Mouse (Mus musculus) left cerebral cortex, postnatal 10 days (tissue): ENCODE measurements at regions not wholly inside any gene's neighbourhood (a gene's known extent, or its start where the extent isn't known, plus 50 kb on each side); places are given as distances from the start of the nearest gene placed in this dataset.

Experiments
- DNase-seq, 2 experiments: peaks; one replicate each; pipeline ENCODE4 v3.0.0; 2021 to 2022; ENCODE audit warnings: low spot score in 2 of 2, mixed read lengths in 1 of 2; ENCODE audit errors: extremely low spot score in 1 of 2
- intact Hi-C: fragments of 180-260 bp; cut with DNase I; formaldehyde crosslinking; loops from one replicate; pipeline ENCODE4 v1.15.1; 2025

DNA sequence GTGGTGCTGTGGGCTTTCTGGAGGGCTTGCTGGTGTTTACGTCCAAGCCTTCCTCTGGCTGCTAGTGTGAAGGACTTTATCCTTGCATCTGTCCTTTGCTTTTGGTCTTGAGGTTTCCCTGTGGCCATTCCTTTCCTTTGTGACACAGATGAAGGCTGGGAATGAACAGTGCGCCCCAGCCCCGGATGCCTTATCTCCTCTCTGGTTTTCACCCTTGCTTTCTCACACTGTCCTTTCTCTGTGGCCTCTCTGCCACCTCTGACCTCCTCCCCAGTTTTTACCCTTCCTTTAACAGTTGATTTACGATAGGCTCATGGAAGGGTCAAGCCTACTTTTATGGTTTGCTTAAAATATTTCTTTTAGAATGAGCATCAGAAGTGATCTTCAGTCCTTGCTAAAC is 53.2 kb downstream of the Gas1 start:
- intact Hi-C loops, result no loop called here
- DNase-seq, result no peak

GRCm38 (mm10) chr13:60123174-60123587 is 54.0 kb downstream of the Gas1 start:
- intact Hi-C loops, result no loop called here
- no peak for DNase-seq

GRCm38 (mm10) chr13:60122341-60123173 is 54.6 kb downstream of the Gas1 start:
- intact Hi-C loops, result no loop called here
- DNase-seq, result no peak

DNA sequence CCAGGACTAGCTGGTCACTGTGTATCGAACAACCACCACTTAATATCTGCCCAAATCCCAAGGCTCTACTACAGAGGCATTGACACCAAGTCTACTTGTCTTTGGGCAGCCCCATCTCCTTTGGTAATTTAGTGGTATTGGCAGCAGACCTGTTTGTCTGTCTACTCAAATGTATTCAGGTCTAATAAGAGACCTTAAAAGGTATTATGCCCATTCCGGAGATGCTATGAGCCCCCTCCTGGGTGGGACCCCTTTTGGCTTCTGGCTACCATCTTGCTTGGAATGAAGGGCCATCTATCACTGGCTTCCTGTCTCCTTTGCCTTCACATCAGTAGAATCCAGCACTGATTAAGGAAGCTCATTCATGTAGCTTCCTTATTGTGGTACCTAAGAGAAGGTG is 65.7 kb downstream of the Gas1 start:
- no peak for DNase-seq

GRCm38 (mm10) chr13:60110079-60110846 is 66.9 kb downstream of the Gas1 start:
- intact Hi-C loops, result no loop called here
- DNase-seq, result peak; percentile 27 to 48

More for the DNA sequence above, 65.7 kb downstream of the Gas1 start:
- intact Hi-C loops, result no loop called here

- intact Hi-C loops, result no loop called here
- DNase-seq, result peak; percentile 40 to 56
Observed at GRCm38 (mm10) chr13:60105286-60105685, 71.9 kb downstream of the Gas1 start.

GRCm38 (mm10) chr13:60101651-60102050 is 75.5 kb downstream of the Gas1 start:
- intact Hi-C loops, result no loop called here
- DNase-seq, result no peak

DNA sequence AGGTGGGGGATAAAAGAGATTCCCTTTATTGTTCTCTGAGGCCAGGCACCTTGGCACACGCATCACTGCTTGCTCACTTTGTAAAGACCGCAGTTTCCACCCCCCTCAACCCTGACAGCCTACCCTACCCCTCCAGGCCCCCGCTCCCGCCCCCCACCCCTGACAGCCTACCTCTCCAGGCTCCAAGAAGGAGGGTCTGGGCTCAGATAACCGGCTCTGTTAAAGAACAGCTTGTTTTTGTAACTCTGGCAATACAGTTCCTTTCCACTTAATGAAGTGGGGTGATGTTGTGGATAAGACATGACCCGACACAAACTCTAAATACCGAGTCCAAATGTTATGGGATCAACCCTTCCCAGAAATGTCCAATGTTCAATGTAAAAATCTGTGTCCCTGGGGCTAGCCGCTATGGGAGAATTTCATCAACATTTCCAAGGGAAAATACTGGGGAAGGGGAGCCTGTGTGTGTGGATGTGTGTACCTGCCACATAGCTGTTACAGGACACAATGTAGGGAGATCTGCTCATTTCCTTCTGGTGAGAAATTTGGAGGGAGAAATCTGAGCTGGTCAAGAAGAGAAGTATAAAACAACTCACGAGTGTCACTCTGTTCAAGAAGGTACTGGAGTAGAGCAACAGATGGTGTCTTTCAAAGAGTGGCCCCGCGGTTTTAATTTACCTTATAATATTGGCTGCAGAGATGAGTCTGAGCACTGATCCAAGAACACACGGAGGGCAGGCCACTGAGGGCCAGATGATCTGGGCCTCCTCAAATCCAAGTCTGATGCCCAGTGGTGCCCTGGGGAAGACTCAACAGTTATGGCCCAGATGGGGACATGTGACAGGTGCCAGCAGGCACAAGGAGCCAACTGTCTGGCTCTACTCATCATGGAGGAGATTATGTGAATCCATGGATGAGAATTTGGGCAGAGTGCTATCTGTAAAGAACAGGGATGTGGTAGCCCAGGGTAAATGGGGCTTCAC is 76.7 kb downstream of the Gas1 start:
- no peak for DNase-seq
- intact Hi-C loops, result no loop called here

GRCm38 (mm10) chr13:60099469-60100129 is 77.6 kb downstream of the Gas1 start:
- intact Hi-C loops, result no loop called here
- no peak for DNase-seq

DNA sequence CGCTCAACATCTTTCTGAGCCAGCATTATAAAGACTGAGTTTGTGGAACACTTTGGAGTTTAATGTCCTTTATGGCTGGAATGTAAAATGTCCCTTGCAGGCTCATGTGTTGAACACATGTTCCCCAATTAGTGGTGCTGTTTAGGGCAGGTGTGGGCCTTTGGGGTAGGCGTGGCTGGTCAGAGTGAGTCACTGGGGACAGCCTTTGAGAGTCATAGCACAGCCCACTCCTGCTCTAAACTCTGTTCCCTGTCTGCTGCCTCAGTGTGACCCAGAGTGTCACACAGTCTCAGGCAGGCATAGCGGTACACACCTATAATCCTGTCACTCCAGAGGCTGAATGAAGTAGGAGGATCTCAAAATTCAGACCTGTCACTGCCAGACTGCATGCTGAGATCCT is 78.8 kb downstream of the Gas1 start:
- no peak for DNase-seq
- intact Hi-C loops, result no loop called here

DNA sequence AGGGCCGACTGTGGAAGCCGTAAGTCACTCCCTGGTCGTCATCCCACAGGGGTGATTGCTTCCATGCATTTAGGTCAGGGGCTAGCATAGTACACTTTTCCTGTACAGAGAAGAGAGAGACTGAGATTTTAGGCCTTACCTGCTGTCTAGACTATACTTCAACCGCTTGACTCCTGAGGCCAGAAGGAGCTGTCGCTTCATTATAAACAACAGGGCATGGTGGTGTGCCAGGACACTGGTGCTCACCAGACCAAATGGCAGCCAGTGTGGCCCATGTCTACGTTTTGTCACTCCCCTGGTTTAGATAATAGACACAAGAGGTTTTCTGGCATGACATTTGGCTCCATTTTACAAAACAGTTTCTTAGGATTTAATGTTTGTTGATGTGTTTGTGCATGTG is 79.4 kb downstream of the Gas1 start:
- no peak for DNase-seq
- intact Hi-C loops, result no loop called here

DNA sequence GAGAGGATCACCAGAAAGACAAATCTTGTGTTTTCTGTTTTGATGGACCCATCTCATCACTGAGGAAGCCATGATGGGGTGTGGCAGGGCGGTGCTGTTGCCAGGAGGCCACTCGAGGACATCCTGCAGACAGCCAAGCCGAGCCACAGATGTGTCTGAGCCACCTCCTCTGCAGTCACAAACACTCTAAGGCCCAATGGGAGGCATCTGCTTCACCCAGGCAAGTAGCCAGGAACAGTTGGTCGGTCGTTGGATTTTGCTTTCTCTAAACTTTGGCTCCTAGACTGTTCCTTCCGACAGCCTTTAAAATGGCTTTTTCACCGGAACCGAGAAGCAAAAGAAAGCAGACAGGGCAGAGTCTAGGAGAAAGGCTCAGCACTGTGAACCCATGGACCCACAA is 90.5 kb downstream of the Gas1 start:
- DNase-seq, result peak in 1 of 2 experiments; percentile 48
- intact Hi-C loops, result no loop called here

DNA sequence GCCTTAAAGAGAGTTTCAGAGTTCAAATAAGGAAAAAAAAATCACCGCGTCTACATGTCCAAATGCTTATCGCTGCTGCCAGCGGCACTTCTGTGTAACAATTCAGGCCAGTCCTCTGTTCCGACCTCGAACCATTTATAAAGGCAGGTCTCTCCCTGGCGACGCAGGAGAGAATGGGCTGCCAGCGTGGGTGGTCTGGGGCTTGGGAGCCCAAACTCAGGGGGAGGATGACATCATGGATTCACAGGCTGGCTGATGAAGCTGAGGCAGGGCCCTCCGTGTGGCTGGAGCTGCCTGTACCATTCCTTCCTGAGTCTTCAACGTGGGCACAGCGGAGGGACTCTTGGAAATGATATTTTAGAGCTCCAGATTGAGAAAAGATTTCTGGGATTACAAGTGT is 92.2 kb downstream of the Gas1 start:
- DNase-seq, result peak in 1 of 2 experiments; percentile 50
- intact Hi-C loops, result no loop called here

- intact Hi-C loops, result no loop called here
- DNase-seq, result no peak
Observed at GRCm38 (mm10) chr13:60084290-60084689, 92.9 kb downstream of the Gas1 start.

GRCm38 (mm10) chr13:60080113-60080512 is 97.1 kb downstream of the Gas1 start:
- intact Hi-C loops, result no loop called here
- no peak for DNase-seq

GRCm38 (mm10) chr13:60078331-60079050 is 98.7 kb downstream of the Gas1 start:
- intact Hi-C loops, result no loop called here
- DNase-seq, result no peak

DNA sequence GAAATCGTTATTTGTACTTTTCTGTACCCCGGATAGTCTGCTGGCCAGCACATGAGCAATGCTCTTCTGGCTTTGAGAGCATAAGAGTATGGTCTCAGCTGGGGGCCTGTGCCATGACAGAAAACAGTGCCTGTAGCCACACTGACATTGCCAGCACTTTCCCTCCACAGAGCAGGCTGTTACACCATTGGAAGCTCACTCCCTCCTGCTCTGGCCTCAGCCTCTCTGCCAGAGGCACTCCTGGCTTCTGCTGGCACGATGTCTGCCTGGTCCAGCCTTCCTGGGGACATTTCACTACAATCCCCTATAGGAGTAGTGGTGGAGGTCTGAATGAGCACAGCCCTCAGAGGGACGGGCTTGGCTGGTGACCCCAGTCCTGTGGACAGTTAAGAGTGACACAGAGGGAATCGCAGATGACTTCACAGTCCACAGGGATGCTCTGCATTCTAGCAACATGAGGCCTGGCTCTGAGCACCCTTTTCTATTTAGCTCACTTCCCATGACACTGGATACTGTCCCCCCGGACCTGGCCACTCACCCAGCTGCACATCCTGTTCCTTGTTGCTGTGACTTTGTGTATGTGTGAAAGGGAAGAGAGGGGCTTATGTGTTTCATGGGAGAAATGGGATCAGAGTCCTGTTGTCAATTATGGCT is 100.9 kb downstream of the Gas1 start:
- no peak for DNase-seq
- intact Hi-C loops, result no loop called here
